Mouse (Mus musculus) large intestine, adult 2 months (tissue): ENCODE data around the gene Abhd11. TPM values are rescaled to one million over a fixed set of nuclear protein-coding genes. Genes with fewer than 3 reads are reported as not detected.
"Not testable (repeated sequence)": the region's sequence is repeated elsewhere in the genome, so short reads cannot be mapped to it uniquely, and the experiment has no call there.

Experiments
- DNase-seq: peaks from one replicate; pipeline ENCODE4 v3.0.0-alpha.2; 2012; ENCODE audit warnings: low read depth, low spot score
- WGBS: fragments of 180-500 bp; shearing (Covaris S2); methylation state at CpG from one replicate; pipeline ENCODE4 v1.1.7; 2018; 5-methylcytosine and 5-hydroxymethylcytosine counted together
- polyA plus RNA-seq: library from polyadenylated mRNA; depleted of rRNA; stranded (reverse); fragments of >200 nt; gene quantifications from 2 replicates; pipeline ENCODE4 v1.2.3, GENCODE M21; 2012; rRNA removed

Abhd11 gene
- 159 and 170 TPM in 2 replicates for polyA plus RNA-seq

- WGBS, result under 1% methylated on average over 52 of the region's 52 CpGs
- peak; percentile 100 for DNase-seq
Observed at GRCm38 (mm10) chr5:135008671-135009589, at the start of gene Abhd11. Gene Abhd11 (plus strand): TSS chr5:135009152.

DNA sequence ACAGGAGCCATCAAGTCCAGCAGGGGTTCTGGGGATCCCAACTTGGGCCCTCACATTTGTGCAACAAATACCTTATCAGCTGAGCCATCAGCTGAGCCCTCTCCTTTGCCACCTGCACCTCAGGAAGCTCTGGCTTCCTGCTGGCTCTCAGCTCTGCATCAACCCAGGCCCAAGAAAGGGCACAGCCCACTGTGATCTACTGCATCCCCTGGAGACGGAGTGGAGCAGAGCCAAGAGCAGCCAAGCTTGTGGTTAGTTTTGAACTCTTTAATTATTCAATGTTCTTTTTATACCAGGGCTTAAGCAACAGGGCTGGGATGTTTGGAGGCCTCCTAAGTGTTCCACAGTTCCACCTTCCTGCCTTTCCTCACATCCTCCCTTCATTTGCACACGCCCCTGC lies 48.5 kb upstream of the Abhd11 start:
- no peak for DNase-seq

GRCm38 (mm10) chr5:134961519-134961918 lies 47.4 kb upstream of the Abhd11 start:
- no peak for DNase-seq
- WGBS, result 76% methylated on average over 2 of the region's 2 CpGs

More for the DNA sequence above, 48.5 kb upstream of the Abhd11 start:
- WGBS, result 79% methylated on average over 2 of the region's 2 CpGs

GRCm38 (mm10) chr5:134963546-134963945 lies 45.4 kb upstream of the Abhd11 start:
- WGBS, result 34% methylated on average over 5 of the region's 5 CpGs
- no peak for DNase-seq

- not testable (repeated sequence) for DNase-seq
Observed at GRCm38 (mm10) chr5:134964655-134965054, 44.3 kb upstream of the Abhd11 start.

DNA sequence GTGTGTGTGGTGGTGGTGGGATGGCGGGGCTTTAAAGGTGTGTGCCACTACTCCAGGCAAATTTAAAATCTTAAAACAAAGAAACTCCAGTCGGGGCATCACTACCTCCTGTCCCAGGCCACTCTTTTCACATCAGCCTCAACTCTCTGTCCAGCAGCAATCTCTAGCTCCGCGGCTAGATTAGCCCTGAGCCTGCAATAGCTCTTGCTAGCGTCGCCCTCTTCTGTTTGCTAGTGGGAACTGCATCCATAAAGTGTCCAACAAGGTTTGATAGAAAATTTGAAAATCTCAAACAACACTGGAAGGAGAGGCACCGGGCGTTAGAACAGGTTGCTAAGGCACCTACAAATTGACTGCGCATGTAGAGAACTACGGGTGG lies 43.5 kb upstream of the Abhd11 start:
- DNase-seq, result no peak
- WGBS, result 7% methylated on average over 10 of the region's 10 CpGs

GRCm38 (mm10) chr5:134965852-134966821 lies 42.8 kb upstream of the Abhd11 start:
- WGBS, result 3% methylated on average over 32 of the region's 33 CpGs
- peak; percentile 98 for DNase-seq

DNA sequence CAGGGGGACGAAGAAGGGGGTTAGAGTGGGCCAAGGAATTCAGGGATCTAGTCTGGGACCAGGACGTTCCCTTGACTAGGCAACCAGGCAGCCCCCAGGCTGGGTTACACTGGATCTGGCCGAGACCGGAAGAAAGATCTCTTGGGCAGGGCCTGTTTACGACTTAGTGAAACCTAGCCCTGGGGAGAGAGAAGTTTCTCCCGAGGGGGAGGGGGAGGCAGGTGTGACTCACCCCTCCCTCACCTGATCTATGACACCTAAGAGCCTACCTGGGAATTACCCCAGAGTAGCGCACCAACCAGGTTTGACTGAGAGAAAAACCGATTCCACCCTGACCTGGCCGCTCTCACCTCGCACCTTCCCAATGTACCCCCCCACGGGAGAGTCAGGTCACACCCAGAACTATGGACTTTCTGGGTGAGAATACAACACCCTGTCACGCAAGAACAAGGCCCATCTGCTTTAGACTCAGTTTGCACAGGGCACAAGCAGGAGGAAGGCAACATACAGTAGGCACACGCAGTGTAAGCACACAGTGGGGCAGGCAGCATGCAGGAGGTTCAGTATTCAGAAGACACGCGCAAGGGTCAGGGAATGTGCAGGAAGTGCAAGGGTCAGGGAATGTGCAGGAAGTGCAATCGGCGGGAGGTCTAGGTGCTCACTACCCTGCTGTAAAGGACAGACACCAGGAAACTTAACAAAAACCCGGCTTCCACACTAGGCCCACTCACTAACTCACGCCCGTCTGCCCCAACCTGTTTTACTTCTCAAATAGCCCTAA lies 41.6 kb upstream of the Abhd11 start:
- DNase-seq, result no peak
- WGBS, result 31% methylated on average over 20 of the region's 20 CpGs

DNA sequence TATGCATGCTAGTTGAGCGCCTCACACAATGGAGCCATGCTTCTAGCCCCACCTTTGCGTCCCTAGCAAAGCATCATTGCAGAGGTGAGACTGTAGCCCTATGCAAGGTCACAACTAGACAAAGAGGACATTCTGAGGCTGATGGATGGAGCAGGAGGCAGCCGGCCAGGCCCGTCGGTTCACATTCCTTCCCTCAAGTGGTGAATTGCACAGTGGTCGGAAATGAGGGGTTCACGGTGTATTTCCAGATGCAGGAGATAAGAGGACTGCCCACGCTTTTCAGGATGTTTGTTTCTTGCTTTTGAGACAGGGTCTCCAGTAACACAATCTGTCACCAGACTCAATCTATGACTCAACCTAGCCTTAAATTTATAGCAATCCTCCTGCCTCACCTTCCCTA lies 38.3 kb upstream of the Abhd11 start:
- DNase-seq, result no peak
- 75% methylated on average over 8 of the region's 8 CpGs for WGBS

DNA sequence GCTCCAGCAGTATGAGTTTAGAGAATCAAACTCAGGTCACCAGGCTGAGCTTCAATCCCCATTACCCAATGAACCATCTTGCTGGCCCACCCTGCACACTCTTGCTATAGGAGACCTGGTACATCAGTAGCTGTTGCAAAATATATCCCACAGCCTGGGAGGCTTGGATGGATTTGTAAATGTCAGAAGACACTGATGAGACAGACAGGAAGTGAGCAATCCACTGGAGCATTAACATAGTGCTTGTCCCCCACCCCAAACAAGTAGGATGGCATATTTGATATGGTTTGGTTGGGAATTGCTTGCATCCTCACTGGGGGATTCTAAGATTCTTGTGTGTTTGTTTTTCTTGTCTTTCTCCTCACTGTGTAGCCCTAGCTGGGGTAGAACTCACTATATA lies 35.9 kb upstream of the Abhd11 start:
- DNase-seq, result no peak

DNA sequence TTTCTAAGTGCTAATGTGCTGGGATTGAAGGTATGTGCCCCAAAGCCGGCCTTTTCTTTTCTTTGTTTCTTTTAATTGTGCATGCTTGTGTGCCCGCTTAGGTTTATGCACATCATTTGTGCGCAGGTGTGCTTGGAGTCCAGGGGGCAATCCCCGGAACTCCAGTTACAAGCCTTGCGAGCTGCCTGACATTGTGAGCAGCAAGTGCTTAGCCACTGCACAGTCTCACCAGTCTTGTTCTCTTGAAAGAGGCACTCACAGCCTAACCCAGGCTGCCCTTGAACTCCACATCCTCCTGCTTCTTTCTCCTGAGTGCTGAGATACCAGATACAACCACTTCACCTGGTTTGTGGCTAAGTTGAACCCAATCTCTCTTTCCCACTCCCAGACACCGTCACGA lies 35.4 kb upstream of the Abhd11 start:
- DNase-seq, result no peak
- WGBS, result 89% methylated on average over 7 of the region's 7 CpGs

- whole genome bisulfite sequencing, result 12% methylated on average over 7 of the region's 7 CpGs
Observed at GRCm38 (mm10) chr5:134974294-134974693, 34.7 kb upstream of the Abhd11 start.

GRCm38 (mm10) chr5:134974921-134975320 lies 34.0 kb upstream of the Abhd11 start:
- DNase-seq, result no peak
- 30% methylated on average over 2 of the region's 2 CpGs for WGBS

More at GRCm38 (mm10) chr5:134974294-134974693, 34.7 kb upstream of the Abhd11 start:
- no peak for DNase-seq

- DNase-seq, result no peak
- 30% methylated on average over 2 of the region's 2 CpGs for WGBS
Observed at GRCm38 (mm10) chr5:134976164-134976563, 32.8 kb upstream of the Abhd11 start.

DNA sequence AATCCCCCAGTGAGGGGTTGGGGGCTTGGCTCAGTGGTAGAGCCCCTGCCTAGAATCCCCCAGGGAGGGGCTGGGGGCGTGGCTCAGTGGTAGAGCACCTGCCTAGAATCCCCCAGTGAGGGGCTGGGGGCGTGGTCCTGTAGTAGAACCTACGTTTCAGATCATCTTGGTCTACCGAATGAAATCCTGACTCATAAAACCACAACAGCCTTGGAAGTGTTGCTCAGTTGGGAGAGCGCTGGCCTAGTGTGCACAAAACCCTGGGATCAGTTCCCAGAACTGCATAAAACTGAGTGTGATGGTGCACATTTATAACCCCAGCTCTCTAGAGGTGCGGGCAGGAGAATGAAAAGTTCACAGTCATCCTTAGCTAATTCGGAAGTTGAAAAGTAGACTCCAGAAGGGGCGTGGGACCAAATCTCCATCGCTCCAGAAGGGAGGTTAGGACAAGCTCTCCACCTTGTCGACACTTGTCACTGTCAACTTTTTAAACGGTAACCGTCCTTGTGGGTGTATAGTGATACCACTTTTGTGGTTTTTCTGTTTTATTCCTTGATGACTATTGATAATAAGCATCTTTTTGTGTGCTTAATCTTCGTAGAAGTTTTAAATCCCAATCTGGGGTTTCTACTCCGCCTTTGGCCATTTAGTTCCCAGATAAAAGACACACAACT lies 32.2 kb upstream of the Abhd11 start:
- WGBS, result 77% methylated on average over 14 of the region's 14 CpGs
- DNase-seq, result no peak

GRCm38 (mm10) chr5:134977837-134978236 lies 31.1 kb upstream of the Abhd11 start:
- WGBS, result 69% methylated on average over 4 of the region's 4 CpGs

GRCm38 (mm10) chr5:134981149-134981548 lies 27.8 kb upstream of the Abhd11 start:
- WGBS, result 20% methylated on average over 10 of the region's 10 CpGs
- DNase-seq, result peak; percentile 89

More at GRCm38 (mm10) chr5:134977837-134978236, 31.1 kb upstream of the Abhd11 start:
- DNase-seq, result no peak

DNA sequence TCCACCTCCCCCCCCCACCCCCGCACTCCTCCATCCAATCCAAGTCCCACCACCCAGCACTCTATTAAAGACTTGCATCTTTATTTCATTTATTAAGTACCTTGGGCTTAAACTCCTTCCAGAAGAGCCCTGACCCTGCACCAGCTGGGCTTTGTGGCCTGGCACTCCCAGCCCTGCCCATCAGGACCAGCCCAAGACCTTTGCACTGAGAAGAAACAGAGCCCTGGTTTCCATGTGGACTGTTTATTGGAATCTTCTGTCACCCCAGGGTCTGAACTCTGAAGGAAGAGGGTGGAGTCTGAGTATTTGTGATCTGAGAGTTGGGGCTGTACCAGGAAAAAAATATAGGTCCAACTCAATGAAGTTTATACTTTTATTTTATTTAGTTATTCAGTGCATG lies 25.8 kb upstream of the Abhd11 start:
- WGBS, result 24% methylated on average over 1 of the region's 1 CpGs
- DNase-seq, result no peak

DNA sequence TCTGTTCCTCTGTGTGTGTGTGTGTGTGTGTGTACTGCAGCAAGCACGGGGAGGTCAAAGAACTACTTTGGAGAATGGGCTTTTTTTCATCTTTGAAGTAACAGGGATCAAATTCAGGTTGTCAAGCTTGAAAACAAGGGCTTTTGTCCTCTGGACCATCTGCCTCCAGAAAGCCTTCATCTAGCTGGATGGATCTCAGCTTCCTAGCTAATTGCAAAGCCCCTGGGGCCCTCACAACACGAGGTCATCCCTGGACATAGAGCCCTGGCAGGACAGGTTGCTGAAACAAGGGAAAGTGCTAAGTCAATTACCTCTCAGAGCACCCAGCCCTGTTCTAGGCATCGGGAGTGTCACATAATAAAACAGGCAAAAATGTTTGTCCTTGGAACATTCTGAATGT lies 25.2 kb upstream of the Abhd11 start:
- no peak for DNase-seq
- WGBS, result 25% methylated on average over 3 of the region's 3 CpGs
